Mouse (Mus musculus): ENCODE data around the gene 4930404N11Rik. TPM values are rescaled to one million over a fixed set of nuclear protein-coding genes. Genes with fewer than 3 reads are reported as not detected.
A peak's percentile ranks its signal among the peaks of the same experiment; 100 is the strongest.

The 4930404N11Rik gene
- 1 to 10 TPM in 1 of 2 experiments, under 1 TPM in 1; 0.78 to 2.2 TPM for total RNA-seq (2021)

GRCm38 (mm10) chr10:81365672-81366476 lies at the start of gene 4930404N11Rik:
4930404N11Rik (minus strand) TSS chr10:81365816.
- intact Hi-C loops (cut with DNase I), result no loop called here
- DNase-seq (ENCODE audit: low spot score in 2 of 2), result no peak

- no peak for DNase-seq (ENCODE audit: low spot score in 2 of 2)
- intact Hi-C loops (cut with DNase I), result no loop called here
Observed at GRCm38 (mm10) chr10:81415146-81415545, 49.5 kb upstream of the 4930404N11Rik start.

DNA sequence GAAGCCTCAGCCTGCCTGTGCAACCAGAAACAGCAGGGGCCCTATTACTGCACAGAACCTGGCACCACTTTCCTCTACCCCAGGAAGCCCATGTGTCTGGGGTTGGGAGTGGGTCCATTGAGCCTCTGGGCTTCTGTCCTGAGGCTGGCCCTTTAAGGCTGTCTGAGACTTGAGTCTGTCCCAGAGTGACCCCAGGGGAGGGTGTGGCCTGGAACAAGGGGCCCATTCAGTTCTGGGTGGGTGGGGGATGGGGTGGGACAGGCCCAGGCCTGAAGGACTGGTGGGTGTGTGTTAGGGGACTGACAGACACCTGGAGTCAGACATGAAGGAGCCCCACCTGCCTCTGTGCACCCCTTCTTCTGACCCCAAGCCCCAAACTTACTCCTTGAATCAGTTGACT lies 49.1 kb upstream of the 4930404N11Rik start:
- intact Hi-C loops (cut with DNase I), result no loop called here
- DNase-seq (ENCODE audit: low spot score in 2 of 2), result no peak

GRCm38 (mm10) chr10:81413310-81414261 lies 48.0 kb upstream of the 4930404N11Rik start:
- DNase-seq (ENCODE audit: low spot score in 2 of 2), result peak; percentile 80 to 81
- intact Hi-C loops (cut with DNase I), result no loop called here

- intact Hi-C loops (cut with DNase I), result no loop called here
- DNase-seq (ENCODE audit: low spot score in 2 of 2), result no peak
Observed at GRCm38 (mm10) chr10:81412586-81413309, 47.1 kb upstream of the 4930404N11Rik start.

DNA sequence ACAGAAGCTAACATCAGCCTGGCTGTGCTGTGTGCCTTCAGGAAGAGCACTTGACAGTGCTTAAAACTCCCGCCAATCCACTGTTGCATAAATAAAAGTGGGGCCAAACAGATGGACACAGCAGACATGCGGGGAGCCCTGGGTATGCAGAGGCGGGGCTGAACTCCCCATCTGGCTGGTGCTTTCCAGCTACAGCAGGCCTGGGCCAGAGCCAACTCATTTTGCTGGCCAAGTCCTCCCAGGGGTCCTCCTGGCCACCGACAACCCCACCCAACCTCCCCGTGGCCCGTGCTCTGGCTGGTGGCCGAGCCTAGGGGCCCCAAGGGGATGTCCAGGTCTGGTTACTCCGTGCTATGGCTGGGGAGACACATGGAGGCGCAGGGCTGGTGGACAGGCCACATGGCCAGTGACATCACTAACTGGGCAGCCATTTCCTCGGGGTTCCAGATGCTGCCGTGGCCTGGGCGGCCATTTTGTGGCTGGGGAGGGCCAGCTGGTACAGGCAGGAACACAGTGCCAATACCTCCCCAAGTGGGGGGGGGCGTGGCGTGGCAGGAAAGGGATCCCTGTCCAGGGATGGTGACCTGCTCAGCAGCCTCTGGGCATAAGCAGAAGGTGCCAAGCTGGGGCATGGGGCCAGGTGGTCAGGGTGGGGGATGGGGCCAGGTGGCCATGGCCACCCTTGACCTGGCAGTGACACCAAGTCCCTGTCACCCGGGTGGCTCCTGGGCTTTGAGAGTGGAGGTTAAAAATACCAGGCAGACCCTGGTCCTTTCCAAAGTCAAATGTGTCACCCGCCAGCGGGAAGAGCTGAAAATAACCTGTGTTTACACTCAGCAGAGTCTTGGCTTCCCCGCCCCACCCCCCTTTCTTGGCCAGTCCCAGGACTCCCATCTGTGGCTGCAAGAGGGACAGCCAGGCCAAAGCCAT lies 46.1 kb upstream of the 4930404N11Rik start:
- intact Hi-C loops (cut with DNase I), result no loop called here
- DNase-seq (ENCODE audit: low spot score in 2 of 2), result peak; percentile 59 to 81

DNA sequence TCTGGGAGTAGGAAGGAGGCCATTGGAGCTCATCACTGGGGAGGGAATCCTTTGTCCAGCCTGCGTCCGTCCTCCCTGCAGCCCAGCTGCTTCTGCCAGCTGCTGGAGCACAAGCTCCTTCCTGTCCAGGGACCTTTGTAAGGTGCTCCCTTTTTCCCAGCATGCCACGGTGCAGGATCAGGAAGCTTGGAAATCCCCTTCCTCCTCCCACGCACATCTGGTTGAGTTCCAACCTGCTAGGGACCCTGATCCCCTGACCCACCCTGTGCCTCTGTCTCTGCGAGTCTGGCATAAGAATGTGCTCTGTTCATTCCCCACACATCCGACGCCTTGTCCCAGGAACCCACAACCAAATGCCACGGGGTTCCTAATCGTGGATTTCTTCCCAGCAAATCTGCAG lies 45.4 kb upstream of the 4930404N11Rik start:
- intact Hi-C loops (cut with DNase I), result no loop called here
- DNase-seq (ENCODE audit: low spot score in 2 of 2), result no peak

DNA sequence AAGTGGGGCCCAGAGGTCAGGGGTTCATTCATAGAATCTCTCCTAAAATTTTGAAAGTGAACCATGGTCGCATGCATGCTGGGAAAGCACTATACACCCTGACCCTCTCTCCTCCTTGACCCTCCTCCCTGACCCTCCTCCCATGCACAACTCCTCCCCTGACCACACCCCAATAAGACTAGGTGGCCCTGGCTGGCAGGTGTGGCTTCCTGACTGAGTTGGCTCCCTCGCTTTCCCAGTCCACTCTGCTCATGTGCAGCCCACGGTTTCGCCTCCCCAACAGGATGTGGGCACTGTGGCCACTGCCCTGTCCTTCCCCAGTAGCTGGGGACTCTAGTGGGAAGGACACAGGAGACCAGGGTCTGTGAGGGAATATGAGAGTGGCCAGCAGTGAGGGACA lies 44.7 kb upstream of the 4930404N11Rik start:
- intact Hi-C loops (cut with DNase I), result no loop called here
- DNase-seq (ENCODE audit: low spot score in 2 of 2), result no peak

DNA sequence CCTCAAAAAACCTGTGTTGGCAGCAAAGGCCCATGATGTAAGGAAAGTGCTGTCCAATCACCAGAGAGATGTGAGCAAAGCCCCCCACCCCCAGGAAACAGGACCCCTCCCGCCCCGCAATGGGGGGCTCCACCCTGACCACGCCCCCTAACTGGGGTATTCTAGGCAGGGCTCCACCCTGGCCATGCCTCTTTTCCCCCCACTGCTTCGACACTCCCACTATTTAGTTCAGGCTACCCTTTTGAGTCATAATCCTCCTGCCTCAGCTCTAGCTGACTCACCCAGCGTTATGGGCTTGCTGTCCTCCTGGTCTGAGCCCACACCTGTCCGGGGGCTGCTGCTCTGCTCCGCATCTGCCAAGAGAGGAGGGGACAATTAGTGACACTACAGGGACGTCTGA lies 43.7 kb upstream of the 4930404N11Rik start:
- intact Hi-C loops (cut with DNase I), result loop anchor here (2.0 kb wide), 1 partner anchor 21 kb away; no protein-coding TSS in a partner anchor
- no peak for DNase-seq (ENCODE audit: low spot score in 2 of 2)

DNA sequence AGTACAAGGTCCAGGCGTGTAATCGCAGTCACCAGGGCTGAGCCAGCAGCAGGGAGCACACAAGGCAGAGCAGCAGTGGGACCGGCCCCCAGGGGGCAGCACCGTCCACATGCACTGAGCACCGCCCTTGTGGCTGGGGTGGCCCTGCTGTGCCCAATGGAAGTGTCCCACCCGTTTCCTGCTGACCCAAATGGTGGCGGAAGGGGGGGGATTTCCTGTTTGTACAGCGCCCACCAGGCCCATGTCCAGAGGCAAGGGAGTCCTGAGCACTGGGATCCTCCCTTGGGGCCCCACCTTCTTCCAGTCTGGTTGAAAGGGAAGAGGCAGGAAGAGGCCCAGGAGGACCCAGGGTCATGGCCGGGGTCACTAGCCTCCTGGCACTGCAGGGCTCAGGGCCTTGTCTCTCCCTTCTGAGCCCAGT lies 43.3 kb upstream of the 4930404N11Rik start:
- intact Hi-C loops (cut with DNase I), result loop anchor here (2.0 kb wide), 1 partner anchor 22 kb away; no protein-coding TSS in a partner anchor
- DNase-seq (ENCODE audit: low spot score in 2 of 2), result peak in 1 of 2 experiments; percentile 58

DNA sequence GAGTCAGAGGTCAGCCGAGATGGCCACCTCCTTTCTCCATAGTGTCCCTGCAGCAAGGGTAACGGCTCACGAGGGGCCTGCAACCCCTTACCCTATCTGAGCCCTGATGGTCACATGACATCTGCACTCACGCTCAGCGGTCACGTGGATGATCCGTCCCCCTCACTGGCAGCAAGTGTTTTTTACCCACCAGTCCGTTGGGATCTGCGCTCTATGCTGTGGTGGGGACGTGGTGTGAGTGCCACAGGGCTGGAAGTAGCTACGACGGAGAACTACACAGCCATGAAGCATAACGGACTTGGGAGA lies 42.8 kb upstream of the 4930404N11Rik start:
- intact Hi-C loops (cut with DNase I), result loop anchor here (2.0 kb wide), 1 partner anchor 22 kb away; no protein-coding TSS in a partner anchor

DNA sequence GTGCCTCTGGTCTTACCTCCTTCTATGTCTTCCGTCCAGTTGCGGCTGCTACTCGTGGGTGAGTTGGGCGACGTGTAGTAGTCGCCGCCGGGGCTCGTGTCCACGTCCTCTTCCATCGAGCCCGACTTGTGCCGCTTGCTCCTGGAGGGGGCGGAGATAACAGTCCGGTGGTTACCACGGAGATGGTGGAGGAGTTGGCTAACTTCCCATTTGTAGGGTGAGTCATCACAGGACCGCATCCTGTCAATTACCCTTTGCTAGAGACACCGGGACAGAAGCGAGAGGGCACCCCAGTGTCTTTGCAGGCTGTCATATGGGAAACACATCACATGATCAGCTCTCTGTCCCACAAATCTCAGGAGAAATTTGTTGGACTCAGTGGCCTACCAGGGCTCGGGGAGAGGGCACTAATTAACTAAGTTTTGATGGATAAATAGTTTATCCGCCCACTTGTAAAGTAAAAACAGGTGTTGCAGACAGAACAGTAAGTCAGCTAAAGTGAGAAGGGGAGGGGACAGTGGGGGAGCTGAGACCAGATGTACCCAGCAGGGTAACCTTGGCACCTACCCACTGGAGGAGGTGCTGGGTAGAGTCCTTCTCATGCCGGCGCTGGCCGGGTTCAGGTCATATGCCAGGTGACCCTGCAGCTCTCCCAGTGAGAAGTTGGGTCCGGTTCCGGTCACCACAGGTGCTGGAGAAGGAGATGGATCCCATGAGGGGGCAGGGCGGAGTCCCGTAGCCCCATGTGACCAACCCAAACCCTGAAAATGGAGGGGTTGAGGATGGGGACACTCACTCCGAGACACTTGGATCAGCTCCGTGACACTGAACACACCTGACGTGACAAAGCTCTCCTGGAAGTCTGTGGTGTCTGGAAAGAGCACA lies 42.2 kb upstream of the 4930404N11Rik start:
- peak; percentile 75 to 90 for DNase-seq (ENCODE audit: low spot score in 2 of 2)
- intact Hi-C loops (cut with DNase I), result loop anchor here (2.0 kb wide), 1 partner anchor 23 kb away; no protein-coding TSS in a partner anchor

More for the DNA sequence above, 42.8 kb upstream of the 4930404N11Rik start:
- no peak for DNase-seq (ENCODE audit: low spot score in 2 of 2)

DNA sequence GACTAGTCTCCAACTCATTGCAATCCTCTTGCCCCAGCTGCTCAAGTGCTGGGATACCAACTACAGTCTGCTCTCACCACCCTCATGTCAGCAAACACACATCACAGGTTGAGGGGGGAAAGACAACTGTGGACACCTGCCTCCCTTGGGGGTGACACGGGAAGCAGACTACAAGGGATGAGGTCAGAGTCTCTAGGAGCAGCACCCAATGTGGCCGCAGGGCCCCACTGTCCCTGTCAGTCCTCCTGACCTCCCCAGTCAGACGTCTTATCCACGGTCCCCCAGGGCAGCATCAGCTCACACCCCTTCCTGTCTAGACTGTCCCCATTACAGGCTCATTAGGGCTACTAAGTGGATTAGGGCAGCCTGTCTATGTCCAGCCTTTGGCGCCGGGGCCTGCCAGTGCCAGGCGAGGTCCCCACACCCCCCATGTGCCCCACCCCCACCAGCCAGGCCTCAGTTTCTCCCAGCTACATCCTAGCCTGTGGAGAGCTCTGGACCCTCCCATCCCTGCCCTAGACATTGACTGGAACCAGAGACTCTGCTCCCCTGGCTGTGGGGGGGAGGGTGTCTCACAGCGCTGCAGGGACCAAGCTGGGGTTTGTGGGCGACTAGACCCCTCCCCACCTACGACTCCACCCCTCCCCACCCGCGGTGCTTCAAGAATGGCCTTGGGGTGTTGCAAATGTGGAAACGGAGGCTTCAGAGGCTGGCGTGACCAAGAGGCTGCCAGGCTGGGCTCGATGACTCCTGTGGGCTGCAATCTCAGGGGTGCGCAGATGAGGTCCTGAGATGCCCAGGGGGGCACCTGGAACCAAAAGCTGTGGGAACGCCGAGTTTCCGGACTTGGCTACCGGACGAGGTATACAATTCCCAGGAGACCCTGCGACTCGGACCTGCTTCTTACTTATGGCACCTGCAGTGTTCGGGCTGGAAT lies 41.2 kb upstream of the 4930404N11Rik start:
- no peak for DNase-seq (ENCODE audit: low spot score in 2 of 2)
- intact Hi-C loops (cut with DNase I), result no loop called here

GRCm38 (mm10) chr10:81405588-81406201 lies 40.1 kb upstream of the 4930404N11Rik start:
- intact Hi-C loops (cut with DNase I), result no loop called here
- DNase-seq (ENCODE audit: low spot score in 2 of 2), result no peak

DNA sequence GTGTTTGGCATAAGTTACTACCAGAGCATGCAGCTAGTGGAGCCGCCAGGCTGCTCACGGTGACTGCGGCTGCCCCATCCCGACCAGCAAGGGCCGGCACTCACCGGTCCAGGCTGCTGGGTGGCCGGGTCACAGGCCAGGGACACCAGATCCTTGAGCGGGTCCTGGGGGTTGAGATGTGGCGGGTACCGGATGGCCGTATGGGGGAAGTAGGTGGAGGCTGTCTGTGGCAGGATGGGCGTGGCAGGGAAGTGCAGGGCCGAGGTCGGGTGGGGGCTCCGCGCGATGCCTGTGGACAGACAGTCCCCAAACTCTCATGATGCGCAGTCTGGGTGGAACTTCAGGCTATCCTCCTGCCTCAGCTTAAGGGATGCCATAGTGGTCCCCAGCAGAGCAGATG lies 39.1 kb upstream of the 4930404N11Rik start:
- intact Hi-C loops (cut with DNase I), result no loop called here
- DNase-seq (ENCODE audit: low spot score in 2 of 2), result no peak

DNA sequence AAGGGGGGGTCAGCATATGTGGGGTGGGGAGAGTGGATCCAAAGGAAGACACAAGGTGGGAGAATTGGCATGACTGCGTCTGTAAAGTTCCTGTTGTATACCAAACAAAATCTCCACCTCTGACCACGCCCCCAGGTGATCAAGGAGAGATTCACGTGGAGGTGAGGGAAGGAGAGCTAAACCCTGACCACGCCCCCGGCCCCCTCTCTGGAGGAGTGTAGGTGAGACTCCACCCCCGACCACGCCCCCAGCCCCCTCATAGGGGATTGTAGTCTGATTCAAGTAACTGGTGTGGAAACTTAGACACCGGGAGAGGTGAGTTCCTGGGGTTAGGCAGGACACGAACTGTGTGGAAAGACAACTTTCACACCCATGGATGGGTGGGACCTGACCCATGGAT lies 38.5 kb upstream of the 4930404N11Rik start:
- DNase-seq (ENCODE audit: low spot score in 2 of 2), result no peak

More for the DNA sequence above, 38.5 kb upstream of the 4930404N11Rik start:
- intact Hi-C loops (cut with DNase I), result no loop called here

Data from left cerebral cortex, postnatal 25 days (tissue).